Mouse (Mus musculus): ENCODE measurements around the gene Fbxo39.

The Fbxo39 gene

DNA sequence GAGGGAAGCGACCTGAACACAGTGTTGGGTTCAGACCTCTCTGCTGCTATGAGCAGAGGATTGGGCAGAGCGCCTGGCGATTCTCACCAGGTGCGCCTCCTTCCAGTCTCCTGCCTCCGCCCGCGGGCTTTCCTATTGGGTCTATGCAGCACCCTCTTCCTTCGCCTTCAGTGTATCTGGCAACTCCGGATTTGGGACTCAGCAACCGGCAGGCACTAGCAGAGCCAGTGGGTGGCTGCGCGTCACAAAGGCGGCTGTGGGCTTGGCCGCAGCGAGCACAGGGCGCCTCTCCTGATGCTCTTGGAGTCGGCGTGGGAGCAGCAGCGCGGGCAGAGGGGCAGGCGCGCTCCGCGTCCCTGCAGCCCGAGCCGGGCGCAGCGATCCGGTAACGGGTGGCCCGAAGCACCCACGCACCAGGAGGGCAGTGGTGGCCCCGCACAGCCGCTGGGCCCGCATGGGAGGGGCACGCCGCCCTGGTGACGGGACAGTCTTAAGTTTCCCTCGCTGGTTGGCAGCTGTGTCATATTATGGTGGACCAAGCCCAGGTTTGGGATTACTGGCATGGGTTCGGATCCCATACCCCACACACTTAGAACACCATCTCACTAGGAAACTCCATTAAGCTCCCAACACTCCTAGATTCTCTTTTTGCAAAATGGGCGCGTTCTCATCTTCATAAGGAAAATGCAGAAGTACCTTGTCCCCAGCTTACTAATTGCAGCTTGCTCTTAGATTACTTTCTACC lies at the start of gene Fbxo39:
TSS of gene Fbxo39 (plus strand) at position 294 of the 745 bp plus-strand sequence.
- DNase-seq (ENCODE audit: low spot score in 2 of 2), result peak; percentile 61 to 67

DNA sequence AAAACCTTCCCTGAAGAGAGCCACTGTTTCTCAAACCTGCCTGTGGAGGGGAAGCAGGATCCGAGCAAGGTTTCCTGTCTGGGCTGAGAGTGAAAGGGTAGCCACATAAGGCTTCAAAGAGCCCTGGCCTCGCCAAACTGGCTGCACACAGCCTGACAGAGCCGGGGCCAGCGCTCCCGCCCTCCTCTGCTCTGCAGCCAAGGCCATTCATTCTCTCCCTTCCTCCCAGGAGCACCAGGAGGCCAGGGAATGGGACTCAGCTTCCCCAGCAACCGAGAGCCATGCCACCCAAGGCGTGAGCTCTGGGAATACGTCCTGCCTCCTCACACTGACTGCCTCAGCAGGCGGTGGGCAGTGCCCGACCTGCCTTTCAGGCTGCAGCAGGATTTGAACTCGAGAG lies 48.8 kb upstream of the Fbxo39 start:
- peak; percentile 29 to 51 for DNase-seq (ENCODE audit: low spot score in 2 of 2)

DNA sequence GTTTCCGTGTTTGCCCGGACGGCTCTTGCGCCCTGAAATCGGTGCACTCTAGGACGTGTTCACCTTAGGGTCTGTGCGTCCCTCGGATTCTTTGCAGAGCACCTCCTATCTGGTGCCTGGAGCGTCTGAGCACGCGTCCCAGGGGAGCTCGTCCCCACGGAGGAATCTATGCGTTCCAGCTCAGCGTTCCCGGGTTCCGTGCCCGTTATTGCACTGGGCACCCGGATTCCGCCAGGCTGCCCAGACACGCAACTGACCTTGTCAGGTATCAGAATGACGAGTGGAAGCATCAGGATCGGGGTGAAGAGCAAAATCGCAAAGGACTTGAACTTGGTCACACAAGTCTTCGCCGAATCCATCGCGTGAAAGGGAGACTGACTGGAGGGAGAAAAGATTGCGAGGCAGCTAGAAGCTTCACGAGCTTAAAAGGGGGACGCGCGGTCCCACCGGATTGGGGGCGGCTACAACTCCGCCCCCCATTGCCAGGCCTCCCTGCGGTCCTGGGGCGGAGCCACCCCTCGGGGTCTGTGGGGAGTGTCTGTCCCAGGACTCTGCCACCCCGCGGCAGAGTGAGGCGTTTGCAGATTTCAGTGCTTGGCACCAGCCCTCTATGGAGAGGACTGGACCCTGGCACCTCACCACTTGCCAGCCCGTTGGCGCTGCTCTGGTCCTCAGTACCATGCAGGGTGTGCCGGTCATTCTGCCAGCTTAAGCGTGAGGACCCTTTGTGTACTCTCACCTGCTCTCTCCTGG lies 47.9 kb upstream of the Fbxo39 start:
- peak; percentile 47 to 55 for DNase-seq (ENCODE audit: low spot score in 2 of 2)

DNA sequence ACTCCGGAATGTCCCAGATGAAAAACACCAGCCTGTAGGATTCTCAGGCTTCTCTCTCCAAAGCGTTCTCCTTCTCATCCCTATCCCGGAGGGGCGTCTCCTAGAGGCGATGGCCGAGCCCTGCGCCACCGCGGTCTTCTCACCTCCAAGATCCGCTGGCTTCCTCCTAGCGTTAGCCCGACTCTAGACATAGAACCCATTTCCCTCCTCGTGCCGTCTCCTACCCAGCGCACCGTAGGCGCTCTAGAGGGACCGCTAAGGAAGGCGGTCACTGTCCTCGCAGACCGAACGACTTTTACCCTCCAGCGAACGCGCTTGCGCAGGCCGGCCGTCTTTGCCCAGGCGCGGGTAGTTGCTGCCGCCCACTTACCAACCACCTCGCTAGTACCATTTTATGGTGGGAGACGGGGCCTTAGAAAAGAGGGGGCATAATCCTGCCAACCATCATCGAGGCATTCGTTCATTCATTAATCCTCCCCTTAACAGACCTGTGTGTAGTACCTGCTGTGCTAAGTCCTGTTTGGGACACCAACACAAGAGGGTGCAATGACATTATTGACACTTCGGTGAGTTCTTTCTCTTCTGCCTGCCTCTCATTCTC lies 47.2 kb upstream of the Fbxo39 start, which contains the start of gene Slc13a5:
TSS of gene Slc13a5 (minus strand) at position 263 of the 601 bp plus-strand sequence.
- no peak for DNase-seq (ENCODE audit: low spot score in 2 of 2)

DNA sequence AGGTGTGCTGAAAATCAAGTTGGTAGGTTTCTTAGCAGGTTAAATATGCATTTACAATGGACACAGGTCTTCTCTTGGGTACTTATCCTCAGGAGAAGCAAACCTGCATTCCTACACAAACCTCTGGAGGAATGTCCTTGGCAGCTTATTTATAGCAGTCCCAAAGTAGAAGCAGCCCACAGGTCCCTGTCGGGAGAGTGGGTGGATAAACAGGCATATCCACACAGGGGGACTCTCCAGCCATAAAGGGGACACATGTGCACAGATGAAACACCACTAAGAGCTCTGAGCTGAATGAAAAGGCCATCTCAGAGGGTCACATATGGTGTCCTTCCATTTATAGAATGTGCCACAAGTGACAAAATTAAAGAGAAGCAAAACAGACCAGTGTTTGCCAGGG lies 42.5 kb upstream of the Fbxo39 start:
- no peak for DNase-seq (ENCODE audit: low spot score in 2 of 2)

DNA sequence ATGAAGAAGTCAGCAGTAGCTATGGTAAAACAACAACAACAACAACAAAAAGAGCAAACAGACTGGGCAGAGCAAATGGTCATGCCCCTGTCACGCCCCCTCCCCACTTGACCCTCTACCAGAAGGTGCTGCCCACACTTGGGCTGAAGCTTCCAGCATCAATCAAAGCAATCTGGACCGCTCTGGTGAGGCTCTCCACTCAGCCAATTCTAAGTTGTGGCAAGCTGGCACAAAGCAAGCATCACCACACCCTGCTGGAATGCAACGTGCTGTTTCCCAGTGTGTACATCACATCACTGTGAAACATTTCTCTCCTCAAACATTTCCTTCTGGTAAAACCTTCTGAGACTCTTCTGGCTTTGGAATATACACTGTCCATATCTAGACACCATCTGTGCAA lies 40.9 kb upstream of the Fbxo39 start:
- DNase-seq (ENCODE audit: low spot score in 2 of 2), result no peak

DNA sequence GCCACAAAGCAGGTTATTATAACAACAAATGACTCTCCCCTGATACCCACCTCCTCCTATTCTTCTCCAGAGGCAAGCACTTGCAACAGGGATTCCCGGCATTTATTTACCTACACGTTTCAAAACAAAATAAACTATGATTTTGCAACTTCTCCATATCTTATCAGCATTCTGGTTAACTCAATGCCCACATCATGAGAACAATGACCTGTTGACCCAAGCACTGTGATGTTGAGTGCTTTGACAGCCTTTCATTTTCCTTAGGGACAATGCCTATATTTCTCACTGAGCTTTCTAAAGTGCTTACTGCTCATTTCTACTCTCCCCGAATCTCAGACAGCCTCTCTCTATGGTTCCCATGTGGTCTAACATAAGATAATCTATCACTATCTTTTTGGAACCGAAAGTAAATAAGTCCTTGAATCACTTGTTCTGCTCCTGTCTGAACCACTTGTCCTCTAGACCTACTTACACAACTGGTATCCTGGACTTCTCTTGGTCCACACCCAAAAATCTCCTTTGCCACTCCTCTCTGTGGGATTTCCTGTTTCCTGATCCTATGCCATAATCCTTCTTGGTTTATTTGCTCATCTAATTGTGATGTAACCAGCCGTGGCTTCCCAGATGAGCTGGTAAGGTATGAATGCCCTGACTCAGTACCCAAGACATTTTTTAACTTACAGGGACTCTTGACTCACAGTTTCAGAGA lies 32.9 kb upstream of the Fbxo39 start:
- no peak for DNase-seq (ENCODE audit: low spot score in 2 of 2)

DNA sequence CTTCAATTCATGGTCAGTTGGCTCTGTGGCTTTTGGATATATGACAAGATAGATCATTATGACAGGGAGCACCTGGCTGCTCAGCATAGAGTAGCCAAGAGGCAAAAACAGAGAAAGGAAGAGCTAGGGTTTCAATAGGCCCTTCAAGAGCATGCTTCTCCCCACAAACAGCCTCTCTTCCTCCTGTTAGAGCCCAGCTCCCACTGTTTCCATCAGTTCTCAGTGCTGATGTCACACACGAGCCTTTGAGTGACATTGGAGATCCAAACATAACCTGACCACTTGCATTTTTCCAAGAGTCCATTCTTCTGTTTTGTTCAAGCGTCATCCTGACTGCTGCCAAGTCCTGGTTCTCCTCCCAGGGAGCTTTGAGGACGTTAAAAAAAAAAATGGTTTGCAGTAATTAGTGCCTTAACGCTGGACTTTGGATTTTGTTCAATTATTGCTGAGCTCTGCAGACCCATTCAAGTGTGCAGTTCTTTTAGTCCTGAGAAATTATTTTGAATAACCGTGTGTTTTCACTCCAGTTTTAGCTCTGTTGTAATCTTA lies 32.3 kb upstream of the Fbxo39 start:
- DNase-seq (ENCODE audit: low spot score in 2 of 2), result no peak

DNA sequence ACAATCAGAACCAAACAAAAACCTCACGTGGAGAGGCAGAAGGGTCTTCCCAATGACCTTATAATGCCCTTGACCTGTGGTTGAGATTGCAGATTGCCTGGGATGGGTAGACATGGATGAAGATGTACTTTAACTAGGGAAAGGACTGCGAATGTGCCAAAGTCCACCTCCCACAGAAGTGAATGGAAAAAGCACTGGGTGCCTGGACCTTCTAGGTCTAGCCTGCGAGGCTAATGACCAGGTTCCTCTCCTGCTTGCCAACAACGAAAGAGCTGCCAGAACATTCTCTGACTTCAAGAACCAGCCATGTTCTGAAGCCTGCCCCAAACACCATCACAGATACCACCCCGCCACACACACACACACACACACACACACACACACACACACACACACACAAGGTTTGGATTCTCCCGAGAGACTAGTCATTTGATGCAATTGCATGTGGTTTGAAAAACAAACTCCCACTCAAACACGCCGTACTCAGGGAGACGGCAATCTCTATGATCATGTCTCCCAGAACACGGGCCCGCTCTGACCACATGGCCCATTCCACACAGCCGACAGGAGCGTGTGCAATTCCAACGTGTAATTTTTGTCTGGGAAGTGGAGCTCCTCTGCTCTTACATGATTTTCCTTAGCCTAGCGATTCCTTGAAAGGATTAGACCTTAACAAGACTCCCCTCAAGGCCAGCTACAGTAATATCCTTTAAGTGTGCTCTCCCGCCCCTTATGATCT lies 30.6 kb upstream of the Fbxo39 start:
- no peak for DNase-seq (ENCODE audit: low spot score in 2 of 2)

DNA sequence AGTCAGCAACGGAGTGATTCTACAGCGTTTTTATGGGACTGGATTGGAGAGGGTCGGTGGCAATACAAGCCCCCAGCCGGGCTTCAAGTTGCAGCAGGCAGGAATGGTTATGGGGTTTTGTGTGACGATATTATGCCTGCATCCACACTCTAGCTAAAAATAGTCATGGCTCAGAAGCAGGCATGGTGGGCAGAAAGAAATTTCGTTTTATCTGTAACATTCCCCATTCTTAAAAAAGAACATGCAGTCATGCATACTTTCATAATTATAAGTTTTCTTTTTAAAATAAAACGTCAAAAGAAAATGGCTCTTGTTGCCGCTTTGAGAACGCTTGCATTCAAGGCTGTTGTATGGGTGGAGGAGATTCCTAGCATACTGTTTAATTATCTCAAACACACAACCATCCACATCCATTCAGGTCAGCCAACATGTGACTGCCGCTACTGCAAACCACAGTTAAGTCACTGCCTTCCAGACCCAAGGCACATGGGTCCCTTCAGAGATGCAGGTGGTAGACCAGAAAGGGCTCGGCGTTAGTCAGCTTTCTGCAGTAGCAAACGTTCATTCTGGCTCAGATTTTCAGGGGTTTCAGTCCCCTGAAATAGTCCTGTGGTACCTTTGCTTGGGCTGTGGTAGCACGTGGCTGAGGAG lies 29.6 kb upstream of the Fbxo39 start:
- DNase-seq (ENCODE audit: low spot score in 2 of 2), result peak in 1 of 2 experiments; percentile 31

DNA sequence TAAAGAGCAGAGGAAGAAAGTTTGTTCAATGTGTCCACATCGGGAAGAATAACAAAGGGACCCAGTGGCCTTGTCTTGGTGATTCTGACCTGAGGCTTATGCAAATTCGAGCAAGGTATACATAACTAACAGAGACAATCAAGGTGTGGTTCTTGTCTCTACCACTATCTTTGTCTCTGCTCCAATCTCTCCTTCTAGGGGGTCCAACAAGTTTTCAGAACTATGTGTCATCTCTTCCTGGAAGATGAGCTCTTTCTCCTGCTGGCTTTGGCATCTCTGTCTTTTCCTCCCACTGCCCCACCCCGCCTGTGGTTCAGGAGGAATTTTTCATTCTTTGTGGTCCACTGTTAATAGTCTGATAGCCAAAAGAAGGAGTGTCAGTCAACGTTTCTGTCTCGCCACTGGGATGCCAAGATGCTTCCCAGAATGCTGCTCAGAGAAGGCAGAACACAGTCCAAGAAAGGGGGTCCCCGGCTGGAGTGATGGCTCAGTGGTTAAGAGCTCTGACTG lies 28.2 kb upstream of the Fbxo39 start:
- no peak for DNase-seq (ENCODE audit: low spot score in 2 of 2)

DNA sequence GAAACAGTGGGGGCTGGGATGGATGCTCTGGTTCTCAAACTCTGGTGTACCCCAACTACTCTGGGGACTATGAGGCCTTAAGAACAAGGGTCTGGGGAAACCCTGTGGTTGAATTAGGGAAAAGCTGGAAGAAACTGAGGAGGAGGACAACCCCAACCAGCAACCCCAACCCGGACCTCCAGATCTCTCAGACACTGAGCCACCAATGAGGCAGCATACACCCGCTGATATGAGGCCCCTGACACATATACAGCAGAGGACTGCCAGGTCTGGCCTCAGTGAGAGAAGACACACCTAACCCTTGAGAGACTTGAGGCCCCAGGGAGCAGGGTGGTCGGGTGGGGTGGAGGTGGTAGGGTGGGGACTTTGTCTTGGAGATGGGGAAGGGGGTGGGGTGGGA lies 27.6 kb upstream of the Fbxo39 start:
- DNase-seq (ENCODE audit: low spot score in 2 of 2), result no peak

DNA sequence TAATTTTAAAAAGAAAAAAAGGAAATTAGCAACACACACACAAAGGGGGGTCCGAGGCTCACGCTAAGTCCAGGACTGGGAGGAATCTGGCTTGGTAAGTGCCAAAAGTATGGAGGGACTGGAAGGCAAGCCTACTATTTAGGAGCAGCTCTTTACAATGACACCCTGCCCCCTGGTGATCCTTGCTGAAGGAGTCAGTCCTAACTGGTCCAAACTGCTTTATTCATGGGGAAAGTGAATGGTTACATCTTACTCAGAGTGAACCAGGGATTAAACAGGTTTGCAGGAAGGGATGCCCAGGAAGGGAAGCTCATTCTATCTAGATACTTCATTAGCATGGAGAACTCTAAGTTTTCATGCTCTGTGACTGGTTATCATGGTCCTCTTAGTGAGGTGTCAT lies 27.1 kb upstream of the Fbxo39 start:
- no peak for DNase-seq (ENCODE audit: low spot score in 2 of 2)

DNA sequence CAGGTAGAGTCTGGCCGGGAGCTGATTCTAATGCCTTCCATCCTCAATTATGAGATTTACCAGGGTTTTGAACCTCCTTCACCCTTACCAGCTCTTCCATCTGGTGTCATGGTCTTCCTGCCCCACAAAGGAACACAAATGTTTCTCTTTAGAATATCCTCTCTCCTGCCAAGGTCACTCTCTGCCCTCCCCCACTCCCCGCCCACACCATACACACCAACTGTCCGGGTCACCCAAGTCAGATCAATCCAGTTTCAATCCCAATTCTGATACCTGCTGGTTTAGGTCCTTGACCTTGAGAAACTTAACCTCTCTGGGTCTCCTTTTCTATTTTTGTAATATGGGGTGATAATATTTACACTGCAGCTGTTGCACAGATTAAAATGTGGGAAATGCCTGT lies 26.7 kb upstream of the Fbxo39 start:
- no peak for DNase-seq (ENCODE audit: low spot score in 2 of 2)

DNA sequence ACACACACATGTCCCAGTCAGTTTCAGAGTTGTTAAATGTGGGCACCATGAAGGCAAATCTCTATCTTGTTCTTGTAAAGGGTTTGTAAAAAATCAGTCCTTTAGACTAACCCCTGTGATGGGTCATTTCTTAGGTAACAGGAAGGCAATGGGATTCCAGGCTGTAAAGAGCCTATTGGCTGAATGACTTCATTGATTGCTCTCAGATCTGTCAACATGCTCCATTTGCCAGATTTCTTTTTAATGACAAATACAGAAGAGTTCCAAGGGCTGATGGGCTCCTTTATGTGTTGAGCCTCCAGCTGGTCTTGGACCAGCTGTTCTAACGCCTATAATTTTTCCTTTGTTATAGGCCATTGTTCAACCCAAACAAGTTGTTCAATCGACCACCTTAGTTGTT lies 21.1 kb upstream of the Fbxo39 start:
- no peak for DNase-seq (ENCODE audit: low spot score in 2 of 2)

DNA sequence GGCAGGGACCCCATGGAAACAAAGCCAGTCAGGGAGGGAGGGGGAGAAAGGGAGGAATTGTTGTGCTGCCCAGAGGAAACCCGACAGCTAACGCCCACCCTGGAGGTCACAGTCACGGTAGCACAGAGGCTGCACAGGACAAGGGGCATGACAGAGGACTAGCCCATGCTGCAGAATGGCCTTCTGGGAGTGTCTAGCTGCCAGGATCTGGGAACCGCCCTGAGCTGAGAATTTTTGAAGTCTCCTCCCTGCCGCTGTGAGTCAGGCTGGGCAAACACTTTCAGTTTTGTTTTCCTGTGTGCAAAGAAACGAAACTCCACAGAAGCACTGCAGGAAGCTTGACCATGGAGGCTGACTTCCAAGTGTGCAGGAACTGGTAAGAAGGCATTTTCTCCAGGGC lies 12.9 kb upstream of the Fbxo39 start, which contains the start of gene Xaf1:
TSS of gene Xaf1 (plus strand) at position 296 of the 400 bp plus-strand sequence.
- DNase-seq (ENCODE audit: low spot score in 2 of 2), result peak in 1 of 2 experiments; percentile 21

DNA sequence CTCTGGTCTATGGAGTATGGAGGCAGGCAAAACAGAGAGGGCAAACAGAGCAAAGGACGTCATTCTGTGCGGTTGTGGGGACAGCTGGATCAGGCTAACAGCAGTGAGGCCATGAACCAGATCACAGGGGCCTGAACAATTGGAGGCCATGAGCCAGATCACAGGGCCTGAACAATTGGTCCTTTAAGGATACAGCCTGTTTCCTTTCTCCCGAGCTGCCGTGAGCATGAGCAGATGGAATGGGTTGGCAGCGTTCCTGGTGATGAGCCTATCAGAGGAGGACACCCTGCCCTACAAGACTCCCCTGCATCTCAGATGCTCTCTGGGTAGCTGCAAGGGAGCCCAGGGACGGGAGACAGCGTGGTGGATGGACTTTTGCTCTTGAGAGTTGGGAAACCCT lies 12.0 kb upstream of the Fbxo39 start:
- peak; percentile 58 to 61 for DNase-seq (ENCODE audit: low spot score in 2 of 2)

DNA sequence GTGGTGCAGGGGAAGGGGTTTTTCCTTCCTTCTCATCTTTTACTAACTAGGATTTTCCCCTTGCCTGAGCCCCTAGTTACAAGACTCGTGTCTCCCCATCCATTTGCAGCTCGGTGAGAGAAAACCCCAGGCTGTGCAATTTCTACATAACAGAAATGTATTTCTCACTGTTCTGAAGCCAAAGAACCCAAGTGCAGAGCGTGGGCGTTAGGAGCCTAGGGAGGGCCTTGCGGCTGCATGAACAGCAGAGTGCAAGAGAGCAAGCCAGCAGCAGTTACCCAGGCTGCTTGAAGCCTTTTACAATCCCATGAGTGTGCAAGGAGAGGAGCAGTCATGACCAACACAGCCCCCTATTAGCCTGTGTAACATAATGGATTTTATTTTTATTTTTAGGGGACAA lies 6.8 kb upstream of the Fbxo39 start:
- DNase-seq (ENCODE audit: low spot score in 2 of 2), result peak; percentile 28 to 50

DNA sequence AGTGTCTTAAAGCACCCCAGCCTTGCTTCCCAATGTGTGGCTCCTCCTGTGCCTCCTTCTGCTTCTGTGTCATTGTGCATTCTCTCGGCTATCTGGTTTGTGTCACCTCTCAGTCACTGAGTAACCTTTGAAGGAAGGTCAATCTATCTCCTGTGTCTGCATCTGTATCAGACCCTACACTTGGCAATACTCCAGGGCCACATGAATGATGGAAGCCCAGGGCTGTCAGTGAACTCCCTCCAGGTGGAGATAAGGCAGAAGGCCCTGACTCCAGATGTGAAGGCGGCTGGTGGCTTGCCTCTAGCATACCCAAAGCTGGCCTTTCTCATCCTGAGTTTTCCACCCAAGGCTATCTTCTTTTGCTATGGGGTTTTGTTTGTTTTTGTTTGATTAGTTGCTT lies 5.3 kb upstream of the Fbxo39 start:
- DNase-seq (ENCODE audit: low spot score in 2 of 2), result no peak

DNA sequence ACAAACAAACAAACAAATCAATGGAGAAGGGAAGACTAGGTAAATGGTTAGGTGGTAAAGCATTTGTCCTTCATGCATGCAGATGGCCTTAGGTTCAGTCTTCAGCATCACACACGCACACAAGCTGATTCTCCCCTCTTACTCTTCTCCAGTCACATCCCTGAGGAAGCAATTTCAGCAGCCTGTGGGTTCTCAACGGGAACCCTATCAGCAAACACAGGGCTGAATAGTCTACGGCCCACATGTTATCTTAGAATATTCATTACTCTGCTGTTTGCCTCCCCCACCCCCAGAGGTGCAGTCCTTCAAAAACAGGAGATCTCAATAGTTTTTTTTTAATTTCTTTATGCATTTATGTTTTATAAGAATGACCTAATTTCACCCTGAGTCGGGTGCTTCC lies 3.8 kb upstream of the Fbxo39 start:
- no peak for DNase-seq (ENCODE audit: low spot score in 2 of 2)

Data from right cerebral cortex, adult 2 months (tissue).